Mouse (Mus musculus) regulatory T cell (primary cell): Measurements from ENCODE around the gene Gm13289.
"Not testable (repeated sequence)": the region's sequence is repeated elsewhere in the genome, so short reads cannot be mapped to it uniquely, and the experiment has no call there.

Experiments
- in situ Hi-C: fragments of 300-600 bp; cut with MboI, MseI; formaldehyde crosslinking; loops from one replicate; pipeline ENCODE4 v1.15.1; 2025; ENCODE audit warnings: high pct_unique_total_duplicates

Gene Gm13289

DNA sequence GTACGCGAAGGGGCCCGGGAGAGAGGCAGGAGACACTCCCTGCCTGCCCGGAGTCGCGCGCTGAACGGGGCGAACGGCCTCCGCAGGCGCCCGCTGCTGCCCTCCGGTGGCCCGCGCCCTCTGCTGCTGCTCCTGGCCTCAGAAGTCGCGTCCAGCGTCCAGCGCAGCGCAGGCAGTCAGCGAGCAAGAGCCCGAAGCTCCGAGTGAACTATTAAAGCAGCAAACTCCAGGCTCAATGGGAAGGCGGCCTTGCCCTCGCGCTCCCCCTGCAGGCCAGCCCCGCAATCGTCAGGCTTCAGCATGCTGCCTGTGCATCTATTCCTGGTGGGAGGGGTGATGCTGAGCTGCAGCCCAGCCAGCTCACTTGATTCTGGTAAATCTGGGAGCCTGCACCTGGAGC, at the start of gene Gm13289:
Gm13289 (plus strand) TSS at position 301 of the 400 bp plus-strand sequence.
- in situ Hi-C loops, result not testable (repeated sequence)

GRCm38 (mm10) chr4:88727324-88727723, 49.4 kb upstream of the Gm13289 start:
- in situ Hi-C loops, result loop anchor here (10.0 kb wide), 1 partner anchor 407 kb away; the partner anchor contains the start of gene Mtap

DNA sequence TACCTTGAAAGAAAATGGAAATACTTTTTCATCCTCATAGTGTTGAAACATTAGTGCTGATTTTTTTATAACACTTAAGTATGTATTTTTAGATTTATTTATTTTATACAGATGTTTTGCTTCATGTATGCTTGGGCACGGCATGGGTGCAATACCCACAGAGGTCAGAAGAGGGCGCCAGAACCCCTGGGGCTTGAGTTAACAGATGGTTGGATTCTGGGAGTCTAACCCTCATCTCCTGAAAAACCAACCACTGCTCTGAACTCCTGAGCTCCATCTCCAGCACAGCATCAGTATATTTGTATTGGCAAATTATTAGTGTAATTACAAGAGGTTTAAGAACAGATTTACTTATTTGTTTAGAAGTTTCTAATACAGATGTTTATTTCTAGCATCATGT, 38.2 kb upstream of the Gm13289 start:
- in situ Hi-C loops, result no loop called here

DNA sequence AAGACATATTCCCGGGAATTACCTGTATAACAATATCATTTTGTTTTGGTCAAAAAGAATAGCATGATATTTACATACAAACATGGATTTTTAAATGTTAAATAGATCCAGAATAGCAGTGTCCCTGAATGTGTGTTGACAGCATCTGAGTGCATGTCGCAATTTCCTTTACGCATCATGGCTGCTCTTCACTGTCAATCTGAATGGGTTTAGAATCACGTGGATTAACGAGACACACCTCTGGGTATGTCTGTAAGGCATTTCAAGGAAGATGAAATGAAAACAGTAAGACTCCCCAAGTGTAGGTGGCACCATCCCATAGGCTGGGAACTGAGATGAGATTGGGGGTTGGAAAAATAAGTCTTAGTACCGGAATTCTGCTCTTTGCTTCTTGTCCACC, 37.7 kb upstream of the Gm13289 start:
- in situ Hi-C loops, result no loop called here

DNA sequence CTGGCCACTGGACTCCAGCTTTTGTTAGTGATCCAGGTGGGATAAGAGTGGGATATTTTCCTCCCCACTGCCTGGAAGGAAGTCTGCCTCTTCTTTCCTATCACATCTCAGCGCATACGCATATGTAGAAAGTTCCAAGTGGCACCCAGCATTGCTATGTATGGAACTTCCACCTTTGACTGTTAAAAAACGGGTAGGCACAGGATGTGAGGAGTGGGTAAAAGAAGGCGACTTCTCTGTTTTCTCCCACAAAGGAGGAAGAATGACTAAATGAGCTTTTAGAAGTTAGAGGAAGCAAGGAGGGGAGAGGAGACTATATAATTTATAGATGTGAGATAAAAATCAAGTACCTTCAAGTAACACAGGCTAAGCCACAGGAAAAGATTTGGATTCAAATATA, 35.3 kb upstream of the Gm13289 start:
- in situ Hi-C loops, result loop anchor here (5.0 kb wide), 1 partner anchor 41 kb away; the partner anchor contains the start of gene Ifnz

- in situ Hi-C loops, result loop anchor here (5.0 kb wide), 1 partner anchor 39 kb away; the partner anchor contains the start of gene Ifnz
These were observed 33.9 kb upstream of the Gm13289 start for GRCm38 (mm10) chr4:88742771-88743371.

- in situ Hi-C loops, result loop anchor here (5.0 kb wide), 1 partner anchor 38 kb away; the partner anchor contains the start of gene Ifnz
These were observed 32.5 kb upstream of the Gm13289 start for GRCm38 (mm10) chr4:88744207-88744606.

GRCm38 (mm10) chr4:88749926-88750325, 26.8 kb upstream of the Gm13289 start:
- in situ Hi-C loops, result no loop called here

- in situ Hi-C loops, result not testable (repeated sequence)
These were observed 21.8 kb upstream of the Gm13289 start, which contains the start of gene Gm13271 for GRCm38 (mm10) chr4:88754818-88755340. Gene Gm13271, plus strand, starts transcription at chr4:88754868.

DNA sequence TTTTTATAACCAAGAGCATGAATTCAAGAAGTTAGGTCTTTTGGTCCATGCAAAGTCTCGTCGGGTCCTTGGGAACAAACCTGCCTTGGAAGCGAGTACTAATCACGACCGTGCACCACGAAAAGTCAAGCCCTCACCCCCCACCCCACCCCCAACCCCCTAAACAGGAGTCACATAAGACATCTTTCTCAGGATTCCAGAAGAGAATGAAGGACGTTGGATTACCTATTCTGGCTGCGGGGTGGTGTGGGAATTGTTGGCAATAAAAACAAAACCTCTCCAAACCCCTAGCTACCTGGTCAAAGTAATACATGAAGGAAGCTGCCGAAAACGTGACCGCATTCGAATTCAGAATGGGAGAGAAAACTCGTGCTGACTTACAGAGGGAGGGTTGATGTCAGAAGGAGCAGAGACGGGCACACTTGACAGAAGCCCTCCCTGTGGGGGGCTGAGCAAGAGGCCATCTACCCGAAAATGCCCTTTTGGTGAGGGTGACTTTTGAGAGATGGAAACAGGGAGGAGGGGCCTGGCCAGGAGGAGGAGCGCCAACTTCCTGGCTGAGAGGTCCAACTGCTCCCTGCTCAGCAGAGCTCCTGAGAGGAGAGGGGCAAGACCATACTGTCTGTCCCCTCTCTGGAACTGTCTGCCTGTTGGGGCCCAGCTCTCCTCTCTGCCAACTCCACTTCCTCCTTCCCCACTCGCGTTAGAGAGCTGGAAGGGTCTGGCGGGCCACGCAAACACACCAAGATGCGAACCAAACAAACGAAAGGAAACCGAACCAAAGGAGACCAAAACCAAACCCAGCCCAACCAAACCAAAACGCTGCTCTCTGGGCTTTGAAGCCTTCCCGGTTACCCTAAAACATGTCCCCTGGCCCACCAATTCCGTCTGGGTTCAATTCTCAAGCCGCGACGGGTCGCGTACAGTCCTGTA, 19.9 kb upstream of the Gm13289 start:
- in situ Hi-C loops, result not testable (repeated sequence)

GRCm38 (mm10) chr4:88757628-88758031, 19.1 kb upstream of the Gm13289 start:
- in situ Hi-C loops, result not testable (repeated sequence)

DNA sequence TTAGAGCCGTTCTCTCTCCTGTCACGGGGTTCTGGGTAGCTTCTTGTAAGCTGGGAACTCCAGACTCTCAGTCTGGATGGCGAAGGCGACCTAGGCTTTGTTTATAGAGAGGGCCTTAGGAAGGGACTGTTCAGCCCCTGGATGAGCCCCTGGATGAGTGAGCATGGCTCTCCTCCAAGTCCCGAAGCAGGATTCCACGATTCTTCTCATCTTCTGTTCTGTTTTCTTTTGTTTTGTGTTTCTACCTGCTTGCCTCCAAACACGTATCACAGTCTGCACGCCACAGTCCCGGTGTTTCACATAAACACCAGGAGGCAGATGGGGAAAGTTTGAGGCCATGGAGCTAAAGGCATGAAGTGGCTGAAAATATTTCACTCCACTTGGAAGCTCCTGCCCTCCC, 18.0 kb upstream of the Gm13289 start:
- in situ Hi-C loops, result not testable (repeated sequence)

DNA sequence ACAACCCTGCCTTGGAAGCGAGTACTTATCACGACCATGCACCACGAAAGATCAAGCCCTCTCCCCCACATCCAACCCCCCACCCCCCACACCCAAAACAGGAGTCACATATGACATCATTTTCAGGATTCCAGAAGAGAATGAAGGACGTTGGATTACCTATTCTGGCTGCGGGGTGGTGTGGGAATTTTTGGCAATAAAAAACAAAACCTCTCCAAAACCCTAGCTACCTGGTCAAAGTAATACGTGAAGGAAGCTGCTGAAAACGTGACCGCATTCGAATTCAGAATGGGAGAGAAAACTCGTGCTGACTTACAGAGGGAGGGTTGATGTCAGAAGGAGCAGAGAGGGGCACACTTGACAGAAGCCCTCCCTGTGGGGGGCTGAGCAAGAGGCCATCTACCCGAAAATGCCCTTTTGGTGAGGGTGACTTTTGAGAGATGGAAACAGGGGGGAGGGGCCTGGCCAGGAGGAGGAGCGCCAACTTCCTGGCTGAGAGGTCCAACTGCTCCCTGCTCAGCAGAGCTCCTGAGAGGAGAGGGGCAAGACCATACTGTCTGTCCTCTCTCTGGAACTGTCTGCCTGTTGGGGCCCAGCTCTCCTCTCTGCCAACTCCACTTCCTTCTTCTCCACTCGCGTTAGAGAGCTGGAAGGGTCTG, 17.0 kb upstream of the Gm13289 start, which contains the start of gene Gm13283:
Gm13283 (plus strand) TSS at position 510 of the 659 bp plus-strand sequence.
- in situ Hi-C loops, result not testable (repeated sequence)

DNA sequence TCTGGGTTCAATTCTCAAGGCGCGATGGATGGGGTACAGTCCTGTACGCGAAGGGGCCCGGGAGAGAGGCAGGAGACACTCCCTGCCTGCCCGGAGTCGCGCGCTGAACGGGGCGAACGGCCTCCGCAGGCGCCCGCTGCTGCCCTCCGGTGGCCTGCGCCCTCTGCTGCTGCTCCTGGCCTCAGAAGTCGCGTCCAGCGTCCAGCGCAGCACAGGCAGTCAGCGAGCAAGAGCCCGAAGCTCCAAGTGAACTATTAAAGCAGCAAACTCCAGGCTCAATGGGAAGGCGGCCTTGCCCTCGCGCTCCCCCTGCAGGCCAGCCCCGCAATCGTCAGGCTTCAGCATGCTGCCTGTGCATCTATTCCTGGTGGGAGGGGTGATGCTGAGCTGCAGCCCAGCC, 16.3 kb upstream of the Gm13289 start:
- in situ Hi-C loops, result not testable (repeated sequence)

DNA sequence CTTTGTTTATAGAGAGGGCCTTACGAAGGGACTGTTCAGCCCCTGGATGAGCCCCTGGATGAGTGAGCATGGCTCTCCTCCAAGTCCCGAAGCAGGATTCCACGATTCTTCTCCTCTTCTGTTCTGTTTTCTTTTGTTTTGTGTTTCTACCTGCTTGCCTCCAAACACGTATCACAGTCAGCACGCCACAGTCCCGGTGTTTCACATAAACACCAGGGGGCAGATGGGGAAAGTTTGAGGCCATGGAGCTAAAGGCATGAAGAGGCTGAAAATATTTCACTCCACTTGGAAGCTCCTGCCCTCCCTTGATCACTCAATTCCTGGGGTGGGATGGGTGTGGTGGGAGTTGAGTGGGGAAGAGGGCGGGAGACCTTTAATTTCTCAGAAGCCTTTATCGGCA, 14.9 kb upstream of the Gm13289 start:
- in situ Hi-C loops, result not testable (repeated sequence)

- in situ Hi-C loops, result not testable (repeated sequence)
These were observed 14.4 kb upstream of the Gm13289 start for GRCm38 (mm10) chr4:88762341-88762740.

- in situ Hi-C loops, result not testable (repeated sequence)
These were observed 13.2 kb upstream of the Gm13289 start for GRCm38 (mm10) chr4:88763384-88764018.

- in situ Hi-C loops, result not testable (repeated sequence)
These were observed 3.2 kb upstream of the Gm13289 start, which contains the start of gene Gm13290 for GRCm38 (mm10) chr4:88773534-88773933. Gene Gm13290, plus strand, starts transcription at chr4:88773834.

DNA sequence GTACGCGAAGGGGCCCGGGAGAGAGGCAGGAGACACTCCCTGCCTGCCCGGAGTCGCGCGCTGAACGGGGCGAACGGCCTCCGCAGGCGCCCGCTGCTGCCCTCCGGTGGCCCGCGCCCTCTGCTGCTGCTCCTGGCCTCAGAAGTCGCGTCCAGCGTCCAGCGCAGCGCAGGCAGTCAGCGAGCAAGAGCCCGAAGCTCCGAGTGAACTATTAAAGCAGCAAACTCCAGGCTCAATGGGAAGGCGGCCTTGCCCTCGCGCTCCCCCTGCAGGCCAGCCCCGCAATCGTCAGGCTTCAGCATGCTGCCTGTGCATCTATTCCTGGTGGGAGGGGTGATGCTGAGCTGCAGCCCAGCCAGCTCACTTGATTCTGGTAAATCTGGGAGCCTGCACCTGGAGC, 2.8 kb downstream of the Gm13289 start, which contains the start of gene Gm13272:
Gm13272 (plus strand) TSS at position 301 of the 400 bp plus-strand sequence.
- in situ Hi-C loops, result not testable (repeated sequence)

GRCm38 (mm10) chr4:88780320-88780719, 3.6 kb downstream of the Gm13289 start:
- in situ Hi-C loops, result loop anchor here (5.0 kb wide), 1 partner anchor 38 kb away; no protein-coding TSS in a partner anchor

- in situ Hi-C loops, result loop anchor here (5.0 kb wide), 1 partner anchor 40 kb away; no protein-coding TSS in a partner anchor
These were observed 5.1 kb downstream of the Gm13289 start, which contains the start of gene Ifnz for GRCm38 (mm10) chr4:88781831-88782230. Gene Ifnz, plus strand, starts transcription at chr4:88782131.
